Comparison of ENCODE assay signal across 9 mouse cellular contexts in genomic region chr10:81410350-81410749, GRCm38 (mm10). TPM values are rescaled to one million over a fixed set of nuclear protein-coding genes. Genes with fewer than 3 reads are reported as not detected.
DNase-seq lines count a peak whose midpoint lies in the region; ATAC-seq and TF ChIP-seq lines count a peak whose summit lies in the region.
"Had no signal": no experiment of that assay in that cellular context is flagged by ENCODE, and none has a peak within 500 bp of the region (broad histone marks: within the 10 kb centered on the region; RNA-seq: fewer than 3 reads in every experiment).

No protein-coding gene starts in this region.

- no peak for TF ChIP-seq POLR2A in heart, adult 2 months (IDR thresholded peaks at IDR 0.05; ENCODE audit: insufficient read depth, low read depth, low read length)

- WGBS in heart, adult 2 months = 33% methylated on average over 4 of the region's 4 CpGs
- WGBS in embryonic facial prominence, embryonic 14.5 days = 56% methylated on average over 4 of the region's 4 CpGs
- WGBS in liver, embryonic 11.5 days = 29% methylated on average over 4 of the region's 4 CpGs

- no peaks in the 10 kb centered on the region for H3K27me3 ChIP-seq in heart, adult 2 months (ENCODE audit: control insufficient read depth, insufficient read depth, low read length)
- no peaks in the 10 kb centered on the region for H3K27me3 ChIP-seq in embryonic facial prominence, embryonic 14.5 days (replicated peaks; ENCODE audit: control insufficient read depth, insufficient read depth, low read length)
- H3K27me3 ChIP-seq in liver, embryonic 11.5 days (replicated peaks; ENCODE audit: control insufficient read depth, insufficient read depth, low read length) = peaks cover 24% of the 10 kb centered on the region

- DNase-seq in heart, adult 2 months = peak in 1 of 2 experiments; percentile 51
- no peak for DNase-seq in heart, adult 8-10 months (ENCODE audit: low spot score)
- DNase-seq in 416B (ENCODE audit: low read depth) = peak; percentile 60
- no peak for DNase-seq in embryonic facial prominence, embryonic 14.5 days (ENCODE audit: low spot score)
- DNase-seq in liver, embryonic 11.5 days (ENCODE audit: low spot score) = no peak
- no peak for DNase-seq in layer of hippocampus, adult 8-10 months (ENCODE audit: low spot score in 2 of 2)
- no peak for DNase-seq in layer of hippocampus, postnatal 14 days (ENCODE audit: low spot score in 2 of 2)
- DNase-seq: right cerebral cortex, postnatal 25 days had no signal

- H3K4me2 ChIP-seq in embryonic facial prominence, embryonic 14.5 days (ENCODE audit: low read depth, low read length) = no peak overlapping the region
- H3K4me2 ChIP-seq in liver, embryonic 11.5 days = peak overlapping the region; percentile 48

- no peaks in the 10 kb centered on the region for H3K9me3 ChIP-seq in embryonic facial prominence, embryonic 14.5 days (ENCODE audit: control insufficient read depth, low read length)
- no peaks in the 10 kb centered on the region for H3K9me3 ChIP-seq in liver, embryonic 11.5 days (ENCODE audit: control insufficient read depth, low read length)

- no peak for ATAC-seq in embryonic facial prominence, embryonic 14.5 days (ENCODE audit: low read depth)
- no peak for ATAC-seq in liver, embryonic 11.5 days (replicated peaks; ENCODE audit: low FRiP score)
- ATAC-seq in CD4-positive, CD25-positive, alpha-beta regulatory T cell, adult 4 months = no peak

- peak overlapping the region; percentile 91 for H3K27ac ChIP-seq in heart, adult 2 months
- H3K27ac ChIP-seq in embryonic facial prominence, embryonic 14.5 days (replicated peaks; ENCODE audit: low read depth, low read length) = peak overlapping the region; percentile 40; the same call in 1 of the 2 replicates
- peak overlapping the region; percentile 75; the same call in 1 of the 2 replicates for H3K27ac ChIP-seq in liver, embryonic 11.5 days (ENCODE audit: low read depth, low read length)

- no peak overlapping the region for H3K4me3 ChIP-seq in heart, adult 2 months
- H3K4me3 ChIP-seq in embryonic facial prominence, embryonic 14.5 days (ENCODE audit: low read depth, low read length) = no peak overlapping the region
- peak overlapping the region; percentile 29 for H3K4me3 ChIP-seq in liver, embryonic 11.5 days (ENCODE audit: low read depth, low read length)

- no peak for TF ChIP-seq CTCF in heart, adult 2 months (IDR thresholded peaks at IDR 0.05)

- 0 out of 2 replicates have a peak, but pooled peaks have one; percentile 11 for TF ChIP-seq EP300 in heart, adult 2 months (IDR thresholded peaks at IDR 0.05; ENCODE audit: insufficient read depth, low read depth, low read length)

- H3K9ac ChIP-seq in heart, adult 2 months (ENCODE audit: low read depth, low read length) = peak overlapping the region; percentile 19; the same call in 1 of the 2 replicates
- H3K9ac ChIP-seq in embryonic facial prominence, embryonic 14.5 days (ENCODE audit: low read depth, low read length) = no peak overlapping the region
- H3K9ac ChIP-seq in liver, embryonic 11.5 days (ENCODE audit: low read depth, low read length) = no peak overlapping the region

- H3K36me3 ChIP-seq in heart, adult 2 months (ENCODE audit: control insufficient read depth, insufficient read depth, low read length) = peaks cover 32% of the 10 kb centered on the region
- H3K36me3 ChIP-seq in embryonic facial prominence, embryonic 14.5 days (ENCODE audit: control insufficient read depth, insufficient read depth, low read length) = peaks cover 49% of the 10 kb centered on the region
- H3K36me3 ChIP-seq in liver, embryonic 11.5 days (ENCODE audit: control insufficient read depth, insufficient read depth, low read length) = no peaks in the 10 kb centered on the region; the same call in 1 of the 2 replicates

- H3K79me2 ChIP-seq in heart, adult 2 months (replicated peaks; ENCODE audit: control insufficient read depth, insufficient read depth, low read length) = no peaks in the 10 kb centered on the region

- intact Hi-C loops in heart, adult 2 months (cut with DNase I) = loop anchor here (2.0 kb wide), 1 partner anchor 614 kb away; no protein-coding TSS in a partner anchor

- peaks cover 66% of the 10 kb centered on the region for H3K4me1 ChIP-seq in heart, adult 2 months (ENCODE audit: control insufficient read depth, insufficient read depth, low read length)
- H3K4me1 ChIP-seq in embryonic facial prominence, embryonic 14.5 days (ENCODE audit: control insufficient read depth, insufficient read depth, low read length) = peaks cover 64% of the 10 kb centered on the region
- peaks cover 95% of the 10 kb centered on the region for H3K4me1 ChIP-seq in liver, embryonic 11.5 days (replicated peaks; ENCODE audit: control insufficient read depth, insufficient read depth, low read length)

RNA-seq across cellular contexts. Expression of gene Smim24, which starts 17.5 kb away (rescaled TPM):
- total RNA-seq in heart, adult 2 months (2021) = 1 to 10 TPM; 2.0 to 2.3 TPM
- polyA plus RNA-seq in heart, adult 2 months (2012; rRNA removed) = 8.3 and 8.6 TPM in 2 replicates
- 1 to 10 TPM; 1.4 to 2.4 (median 1.9) TPM for total RNA-seq in heart, adult 8-10 months (2022)
- 3.9 and 4.1 TPM in 2 replicates for polyA plus RNA-seq in embryonic facial prominence, embryonic 14.5 days (2014; fragmentation: Nextera tagmentation; extraction: Ambion mirVana)
- 3.8 and 4.5 TPM in 2 replicates for polyA plus RNA-seq in liver, embryonic 11.5 days (2014; fragmentation: Nextera tagmentation; extraction: Ambion mirVana)
- 10 to 100 TPM in 1 of 2 experiments, 1 to 10 TPM in 1; 9.0 to 10.8 TPM for polyA plus RNA-seq in CD4-positive, CD25-positive, alpha-beta regulatory T cell, adult 4 months (2017; shearing (Covaris generic))
- total RNA-seq in layer of hippocampus, adult 8-10 months (2022) = 1 to 10 TPM; 1.3 to 1.7 (median 1.4) TPM
- total RNA-seq in layer of hippocampus, postnatal 14 days (2021) = 1 to 10 TPM; 1.1 to 1.5 TPM

RNA-seq across cellular contexts. Expression of gene Gm48552, which starts 21.5 kb away (rescaled TPM):
- 1 to 10 TPM in 1 of 2 experiments, not detected in 1; 1.2 TPM for total RNA-seq in heart, adult 2 months (2021)
- 0.88 and 1.2 TPM in 2 replicates for polyA plus RNA-seq in heart, adult 2 months (2012; rRNA removed)
- under 1 TPM in 2 of 4 experiments, not detected in 2; 0.50 to 0.72 TPM for total RNA-seq in heart, adult 8-10 months (2022)
- polyA plus RNA-seq in embryonic facial prominence, embryonic 14.5 days (2014; fragmentation: Nextera tagmentation; extraction: Ambion mirVana) = 0.77 and 0.88 TPM in 2 replicates
- 0.62 and 0.67 TPM in 2 replicates for polyA plus RNA-seq in liver, embryonic 11.5 days (2014; fragmentation: Nextera tagmentation; extraction: Ambion mirVana)
- polyA plus RNA-seq in CD4-positive, CD25-positive, alpha-beta regulatory T cell, adult 4 months (2017; shearing (Covaris generic)) = 1 to 10 TPM in 1 of 2 experiments, under 1 TPM in 1; 0.71 to 2.3 TPM
- 1 to 10 TPM; 2.9 to 9.7 (median 4.2) TPM for total RNA-seq in layer of hippocampus, adult 8-10 months (2022)
- 1 to 10 TPM; 2.8 to 5.4 TPM for total RNA-seq in layer of hippocampus, postnatal 14 days (2021)

RNA-seq across cellular contexts. Expression of gene Gm48551, which starts 26.1 kb away (rescaled TPM):
- 1 to 10 TPM in 1 of 2 experiments, under 1 TPM in 1; 0.73 to 1.9 TPM for total RNA-seq in heart, adult 2 months (2021)
- polyA plus RNA-seq in heart, adult 2 months (2012; rRNA removed) = 2.1 and 3.5 TPM in 2 replicates
- total RNA-seq in heart, adult 8-10 months (2022) = 1 to 10 TPM in 2 of 4 experiments, under 1 TPM in 2; 0.73 to 1.3 (median 1.0) TPM
- 2.4 and 2.6 TPM in 2 replicates for polyA plus RNA-seq in embryonic facial prominence, embryonic 14.5 days (2014; fragmentation: Nextera tagmentation; extraction: Ambion mirVana)
- polyA plus RNA-seq in liver, embryonic 11.5 days (2014; fragmentation: Nextera tagmentation; extraction: Ambion mirVana) = 1.3 and 1.9 TPM in 2 replicates
- polyA plus RNA-seq in CD4-positive, CD25-positive, alpha-beta regulatory T cell, adult 4 months (2017; shearing (Covaris generic)) = 1 to 10 TPM; 2.2 to 3.7 TPM
- total RNA-seq in layer of hippocampus, adult 8-10 months (2022) = 1 to 10 TPM; 2.7 to 5.5 (median 4.5) TPM
- total RNA-seq in layer of hippocampus, postnatal 14 days (2021) = 1 to 10 TPM; 3.1 to 4.5 TPM

RNA-seq across cellular contexts. Expression of gene Dohh, which starts 26.1 kb away (rescaled TPM):
- total RNA-seq in heart, adult 2 months (2021) = 10 to 100 TPM; 46.6 to 53.8 TPM
- polyA plus RNA-seq in heart, adult 2 months (2012; rRNA removed) = 48.5 and 56.9 TPM in 2 replicates
- total RNA-seq in heart, adult 8-10 months (2022) = 10 to 100 TPM; 49.1 to 55.0 (median 53.8) TPM
- polyA plus RNA-seq in embryonic facial prominence, embryonic 14.5 days (2014; fragmentation: Nextera tagmentation; extraction: Ambion mirVana) = 61.4 and 67.1 TPM in 2 replicates
- polyA plus RNA-seq in liver, embryonic 11.5 days (2014; fragmentation: Nextera tagmentation; extraction: Ambion mirVana) = 97.4 and 99.3 TPM in 2 replicates
- 10 to 100 TPM in 1 of 2 experiments, 1 to 10 TPM in 1; 9.4 to 13.9 TPM for polyA plus RNA-seq in CD4-positive, CD25-positive, alpha-beta regulatory T cell, adult 4 months (2017; shearing (Covaris generic))
- total RNA-seq in layer of hippocampus, adult 8-10 months (2022) = 10 to 100 TPM; 64.3 to 78.5 (median 72.6) TPM
- 10 to 100 TPM; 73.7 to 74.3 TPM for total RNA-seq in layer of hippocampus, postnatal 14 days (2021)

RNA-seq across cellular contexts. Expression of gene Fzr1, which starts 32.0 kb away (rescaled TPM):
- 10 to 100 TPM; 29.9 to 31.5 TPM for total RNA-seq in heart, adult 2 months (2021)
- 49.3 and 56.1 TPM in 2 replicates for polyA plus RNA-seq in heart, adult 2 months (2012; rRNA removed)
- 10 to 100 TPM; 25.9 to 39.0 (median 32.2) TPM for total RNA-seq in heart, adult 8-10 months (2022)
- 69.5 and 90.1 TPM in 2 replicates for polyA plus RNA-seq in embryonic facial prominence, embryonic 14.5 days (2014; fragmentation: Nextera tagmentation; extraction: Ambion mirVana)
- polyA plus RNA-seq in liver, embryonic 11.5 days (2014; fragmentation: Nextera tagmentation; extraction: Ambion mirVana) = 74.0 and 75.9 TPM in 2 replicates
- 10 to 100 TPM; 12.3 to 16.4 TPM for polyA plus RNA-seq in CD4-positive, CD25-positive, alpha-beta regulatory T cell, adult 4 months (2017; shearing (Covaris generic))
- total RNA-seq in layer of hippocampus, adult 8-10 months (2022) = 10 to 100 TPM; 64.6 to 72.1 (median 67.2) TPM
- 10 to 100 TPM; 68.6 to 73.2 TPM for total RNA-seq in layer of hippocampus, postnatal 14 days (2021)

Comparison
In these comparisons a context has a peak if more than half of its experiments do, and no peak if none do; other contexts are left out.
1. H3K27ac ChIP-seq: peak in every context shown above with its lines; median percentile 91 in heart, adult 2 months; 75 in liver, embryonic 11.5 days; 40 in embryonic facial prominence, embryonic 14.5 days.